Mouse (Mus musculus) right cerebral cortex, postnatal 14 days (tissue): ENCODE results near the gene Tubg1.
"Not testable (repeated sequence)": the region's sequence is repeated elsewhere in the genome, so short reads cannot be mapped to it uniquely, and the experiment has no call there.

Experiments
- DNase-seq: peaks from one replicate; pipeline ENCODE4 v3.0.0; 2022

The Tubg1 gene

GRCm38 (mm10) chr11:101103011-101103410 lies 16.7 kb upstream of the Tubg1 start:
- no peak for DNase-seq

- no peak for DNase-seq
These were observed 10.4 kb upstream of the Tubg1 start for GRCm38 (mm10) chr11:101109351-101109750.

DNA sequence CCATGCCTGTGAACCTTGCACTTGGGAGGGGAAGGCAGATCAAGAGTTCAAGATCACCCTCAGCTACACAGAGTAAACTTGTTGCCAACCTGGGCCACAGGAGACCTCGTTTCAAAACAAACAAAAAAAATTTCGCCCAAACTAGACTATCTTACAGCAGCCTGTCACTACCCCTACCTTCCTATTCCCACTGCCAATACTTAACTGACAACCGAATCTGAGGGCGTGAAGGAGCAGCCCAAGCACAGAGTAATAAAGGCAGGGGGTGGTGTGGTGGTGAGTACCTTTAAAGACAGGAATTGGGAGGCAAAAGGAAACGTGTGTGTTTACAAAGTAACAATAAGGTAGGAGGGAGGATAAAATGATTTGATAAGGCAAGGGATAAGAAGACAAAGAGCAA lies 9.0 kb upstream of the Tubg1 start:
- no peak for DNase-seq

- DNase-seq = no peak
These were observed 8.6 kb upstream of the Tubg1 start for GRCm38 (mm10) chr11:101111178-101111577.

GRCm38 (mm10) chr11:101112186-101112585 lies 7.6 kb upstream of the Tubg1 start:
- no peak for DNase-seq

GRCm38 (mm10) chr11:101115564-101115963 lies 4.2 kb upstream of the Tubg1 start:
- no peak for DNase-seq

GRCm38 (mm10) chr11:101118105-101118504 lies 1.6 kb upstream of the Tubg1 start:
- no peak for DNase-seq

- DNase-seq = no peak
These were observed 492 bp upstream of the Tubg1 start for GRCm38 (mm10) chr11:101119131-101119760.

DNA sequence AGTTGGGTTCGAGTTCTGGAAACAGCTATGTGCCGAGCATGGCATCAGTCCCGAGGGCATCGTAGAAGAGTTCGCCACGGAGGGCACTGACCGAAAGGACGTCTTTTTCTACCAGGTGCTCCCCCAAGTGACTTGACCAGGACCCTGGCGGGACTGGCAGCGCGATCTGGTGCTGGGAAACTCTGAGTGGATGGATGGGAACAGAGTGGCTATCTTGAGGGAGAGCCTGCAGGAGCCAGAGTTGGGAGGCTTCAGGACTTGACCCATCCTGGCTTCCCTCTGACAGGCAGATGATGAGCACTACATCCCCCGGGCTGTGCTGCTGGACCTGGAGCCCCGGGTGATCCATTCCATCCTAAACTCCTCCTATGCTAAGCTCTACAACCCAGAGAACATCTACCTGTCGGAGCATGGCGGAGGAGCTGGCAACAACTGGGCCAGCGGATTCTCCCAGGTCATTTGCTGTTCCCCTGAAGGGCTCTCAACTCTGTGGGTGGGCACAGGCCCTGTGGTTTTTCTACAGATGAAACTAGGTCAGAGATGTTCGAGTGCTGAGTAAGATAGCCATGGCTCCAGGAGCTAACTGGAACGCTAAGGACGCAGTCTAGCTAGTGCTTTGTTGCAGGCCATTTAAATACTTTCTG lies 929 bp downstream of the Tubg1 start:
- DNase-seq = no peak

- not testable (repeated sequence) for DNase-seq
These were observed 4.8 kb downstream of the Tubg1 start for GRCm38 (mm10) chr11:101124494-101124893.

GRCm38 (mm10) chr11:101125008-101125407 lies 5.3 kb downstream of the Tubg1 start:
- DNase-seq = not testable (repeated sequence)

- no peak for DNase-seq
These were observed 7.3 kb downstream of the Tubg1 start for GRCm38 (mm10) chr11:101127075-101127474.

GRCm38 (mm10) chr11:101128996-101129577 lies 9.3 kb downstream of the Tubg1 start:
- no peak for DNase-seq

GRCm38 (mm10) chr11:101130056-101130756 lies 10.5 kb downstream of the Tubg1 start:
- DNase-seq = no peak

DNA sequence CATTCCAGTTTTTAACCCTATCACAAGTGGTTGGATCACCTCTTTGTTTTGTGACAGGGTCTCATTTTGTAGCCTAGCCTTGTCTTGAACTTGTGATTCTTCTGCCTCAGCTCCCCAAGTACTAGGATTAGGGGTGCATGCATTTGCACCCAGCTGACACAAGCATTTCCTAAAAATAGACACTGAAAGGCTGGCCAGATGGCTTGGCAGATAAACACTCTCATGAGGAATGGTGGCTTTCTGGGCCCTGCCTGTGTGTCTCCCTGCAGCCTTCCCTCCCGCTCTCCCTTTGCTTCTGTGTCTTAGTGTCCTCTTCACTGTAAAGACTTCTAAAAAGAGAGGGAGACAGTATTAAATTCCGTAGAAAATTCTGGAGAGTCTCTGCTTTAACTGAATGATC lies 11.4 kb downstream of the Tubg1 start:
- DNase-seq = no peak

GRCm38 (mm10) chr11:101131701-101132100 lies 12.0 kb downstream of the Tubg1 start:
- peak; percentile 59 for DNase-seq

GRCm38 (mm10) chr11:101133037-101133436 lies 13.3 kb downstream of the Tubg1 start:
- no peak for DNase-seq

DNA sequence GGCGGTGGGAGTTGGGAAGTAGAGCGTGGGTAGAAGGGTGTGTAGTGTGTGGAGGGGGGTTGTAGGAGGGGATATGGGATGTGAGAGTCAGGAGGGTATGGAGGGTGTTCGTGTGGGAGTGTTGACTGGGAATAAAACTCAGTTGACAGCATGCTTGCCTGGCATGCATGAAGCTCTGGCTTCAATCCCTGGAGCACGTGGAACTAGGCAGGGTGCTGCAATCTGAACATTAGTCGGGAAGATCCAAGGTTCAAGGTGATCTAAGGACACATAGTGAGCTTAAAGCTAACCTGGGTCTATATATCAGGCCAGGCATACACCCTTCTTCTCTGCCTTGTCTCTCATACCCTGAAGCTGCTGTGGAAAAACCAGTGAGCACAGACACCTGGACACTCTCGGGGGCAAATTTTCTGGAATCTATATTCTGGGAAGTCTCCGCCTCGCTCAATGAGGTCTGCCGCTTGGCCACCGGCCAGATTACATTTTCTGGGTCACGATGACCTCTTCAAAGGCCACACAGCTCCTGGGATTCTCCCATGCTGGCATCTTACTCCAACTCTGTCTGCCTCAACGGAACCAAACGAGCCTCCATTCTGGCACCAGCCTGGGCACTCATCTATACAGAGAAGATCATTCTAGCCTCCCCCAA lies 14.6 kb downstream of the Tubg1 start:
- DNase-seq = no peak

- no peak for DNase-seq
These were observed 17.3 kb downstream of the Tubg1 start for GRCm38 (mm10) chr11:101137000-101137399.

- no peak for DNase-seq
These were observed 18.9 kb downstream of the Tubg1 start for GRCm38 (mm10) chr11:101138536-101139181.

DNA sequence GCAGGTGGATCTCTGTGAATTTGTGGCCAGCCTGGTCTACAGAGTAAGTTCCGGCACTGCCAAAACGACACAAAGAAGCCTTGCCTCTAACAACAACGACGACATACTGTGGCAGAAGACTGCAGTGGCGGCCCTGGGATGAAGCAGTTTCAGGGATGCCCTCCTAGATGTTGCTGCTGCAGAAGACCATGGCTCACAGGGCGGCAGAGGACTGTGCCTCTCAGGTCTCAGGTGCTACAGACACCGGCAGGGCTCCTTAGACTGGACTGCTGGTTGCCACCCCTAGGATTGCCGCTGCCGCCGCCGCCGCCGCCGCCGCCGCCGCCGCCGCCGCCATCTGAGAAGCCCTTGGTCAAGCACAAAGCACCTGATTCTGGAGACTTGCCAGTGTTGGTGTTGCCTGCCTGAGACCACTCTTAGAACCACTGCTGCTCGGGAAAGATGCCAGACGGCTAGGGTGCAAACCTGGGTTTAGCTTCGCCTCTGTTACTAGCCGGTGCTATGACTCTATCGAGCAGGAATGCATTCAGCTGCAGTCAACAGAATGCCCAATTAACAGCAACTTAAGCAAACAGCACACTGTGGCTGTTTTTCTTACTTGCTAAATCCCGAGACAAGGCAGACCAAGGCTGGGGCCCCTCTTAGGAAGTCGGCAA lies 20.6 kb downstream of the Tubg1 start:
- DNase-seq = no peak

DNA sequence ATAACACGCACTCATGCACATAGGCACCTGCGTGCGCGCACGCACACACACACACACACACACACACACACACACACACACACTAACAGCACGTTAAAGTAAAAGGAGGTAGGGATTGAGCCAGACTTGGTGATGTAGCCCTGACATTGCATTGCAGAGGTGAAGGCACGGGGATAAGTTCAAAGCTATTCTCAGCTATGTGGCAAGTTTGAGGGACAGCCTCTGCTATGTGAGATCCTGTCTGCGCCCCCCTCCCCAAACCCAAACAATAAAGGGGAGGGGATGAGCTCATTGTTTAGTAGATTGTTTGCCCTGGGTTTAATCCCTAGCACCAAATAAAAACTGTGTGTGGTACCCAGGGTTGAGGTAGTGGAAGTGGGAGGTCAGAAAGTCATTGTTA lies 21.4 kb downstream of the Tubg1 start:
- no peak for DNase-seq
